Mouse (Mus musculus) spleen, adult 2 months (tissue): ENCODE results near the gene AI481877.

Experiments
- CTCF ChIP-seq: fragments of 200-500 bp; IDR thresholded peaks from 2 replicates; pipeline ENCODE4 v1.5.1; 2011; ENCODE audit warnings: mild to moderate bottlenecking, inconsistent platforms; ENCODE audit not compliant: insufficient read depth, insufficient read length, insufficient replicate concordance; ENCODE audit errors: extremely low read depth
- POLR2A ChIP-seq: fragments of 200-500 bp; IDR thresholded peaks from 2 replicates; pipeline ENCODE4 v1.6.1; 2011; ENCODE audit warnings: low read depth, low read length, inconsistent platforms

- TF ChIP-seq CTCF (no peak), POLR2A (no peak)
These were observed 129.6 kb downstream of the AI481877 start for GRCm38 (mm10) chr4:59009186-59009585.
